8 mouse cellular contexts compared by ENCODE assay signal in genomic region chr2:27079152-27079584, GRCm38 (mm10). TPM values are rescaled to one million over a fixed set of nuclear protein-coding genes. Genes with fewer than 3 reads are reported as not detected.
DNase-seq lines count a peak whose midpoint lies in the region; ATAC-seq and TF ChIP-seq lines count a peak whose summit lies in the region.

Adamtsl2 (plus strand) TSS chr2:27079379.

- WGBS in hindbrain, embryonic 14.5 days: under 1% methylated on average over 10 of the region's 10 CpGs

- H3K4me2 ChIP-seq in hindbrain, embryonic 14.5 days (replicated peaks): peak within 1 kb of the TSS; percentile 27

- H3K27ac ChIP-seq in cortical plate, adult 2 months (ENCODE audit: insufficient read depth, low read length): no peak within 1 kb of the TSS
- peak within 1 kb of the TSS; percentile 54 for H3K27ac ChIP-seq in hindbrain, embryonic 14.5 days

- H3K4me3 ChIP-seq in cortical plate, adult 2 months (ENCODE audit: insufficient read depth, low read length): no peak within 1 kb of the TSS
- no peak within 1 kb of the TSS; the same call in 1 of the 2 replicates for H3K4me3 ChIP-seq in hindbrain, embryonic 14.5 days (replicated peaks; ENCODE audit: low read length)

- H3K9ac ChIP-seq in hindbrain, embryonic 14.5 days: peak within 1 kb of the TSS; percentile 36

- peaks cover 5% of the 10 kb centered on the region for H3K4me1 ChIP-seq in cortical plate, adult 2 months (ENCODE audit: control insufficient read depth, insufficient read depth, low read length)
- peaks cover 22% of the 10 kb centered on the region for H3K4me1 ChIP-seq in hindbrain, embryonic 14.5 days (replicated peaks; ENCODE audit: control insufficient read depth, insufficient read depth, low read length)

- no peak for TF ChIP-seq POLR2A in cortical plate, adult 2 months (IDR thresholded peaks at IDR 0.05; ENCODE audit: extremely low read depth, insufficient read depth, low read length)

- H3K27me3 ChIP-seq in hindbrain, embryonic 14.5 days (ENCODE audit: control insufficient read depth, insufficient read depth, low read length): no peaks in the 10 kb centered on the region

- ATAC-seq in hindbrain, embryonic 14.5 days (ENCODE audit: low FRiP score): peak; percentile 78
- ATAC-seq in megakaryocyte-erythroid progenitor cell, adult 5-6 weeks (replicated peaks; ENCODE audit: low FRiP score, low TSS enrichment, poor library complexity, severe bottlenecking): no peak

- no peaks in the 10 kb centered on the region for H3K9me3 ChIP-seq in hindbrain, embryonic 14.5 days (ENCODE audit: control insufficient read depth, low read length)

- peak; percentile 31 to 66 for DNase-seq in adrenal gland, adult 18-20 months (ENCODE audit: low spot score in 2 of 2)
- DNase-seq in gastrocnemius, postnatal 14 days: peak; percentile 90
- DNase-seq in hindbrain, embryonic 14.5 days (ENCODE audit: low spot score): peak; percentile 76
- DNase-seq in layer of hippocampus, postnatal 36 days: peak; percentile 57 to 68
- DNase-seq in lung, postnatal 36 days: peak; percentile 79
- peak; percentile 67 for DNase-seq in right cerebral cortex, postnatal 14 days

- H3K36me3 ChIP-seq in hindbrain, embryonic 14.5 days (replicated peaks; ENCODE audit: control insufficient read depth, insufficient read depth): no peaks in the 10 kb centered on the region

- intact Hi-C loops in gastrocnemius, postnatal 14 days (cut with DNase I; ENCODE audit: low total_unique reads): loop anchor here (5.0 to 10.0 kb wide), 2 partner anchors 46 to 158 kb away; no protein-coding TSS in a partner anchor

- TF ChIP-seq CTCF in cortical plate, adult 2 months (IDR thresholded peaks at IDR 0.05; ENCODE audit: extremely low read depth, insufficient read depth, low read length): no peak

RNA-seq across cellular contexts. Expression of gene Adamtsl2, which starts in this region (rescaled TPM):
- total RNA-seq in adrenal gland, adult 18-20 months (2021): 10 to 100 TPM; 20.4 to 23.7 TPM
- polyA plus RNA-seq in cortical plate, adult 2 months (2012; rRNA removed): 32.0 and 36.7 TPM in 2 replicates
- 10 to 100 TPM in 1 of 2 experiments, 1 to 10 TPM in 1; 6.3 to 10.5 TPM for total RNA-seq in gastrocnemius, postnatal 14 days (2021)
- polyA plus RNA-seq in hindbrain, embryonic 14.5 days (2014; fragmentation: Nextera tagmentation; extraction: Ambion mirVana): 9.1 and 10.0 TPM in 2 replicates
- total RNA-seq in layer of hippocampus, postnatal 36 days (2021): 10 to 100 TPM; 10.5 to 12.3 TPM
- 1.2 TPM in 1 of 2 replicates, not detected in the other for total RNA-seq in megakaryocyte-erythroid progenitor cell, adult 5-6 weeks (2014; fragmentation: Nextera tagmentation)
- total RNA-seq in megakaryocyte-erythroid progenitor cell, adult 5-6 weeks (2017): not detected in 2 replicates
